Mouse (Mus musculus) CH12.LX (cell line): ENCODE measurements at regions not wholly inside any gene's neighbourhood (a gene's known extent, or its start where the extent isn't known, plus 50 kb on each side); places are given as distances from the start of the nearest gene placed in this dataset.

Experiments
- BHLHE40 ChIP-seq: IDR thresholded peaks from 2 replicates; pipeline ENCODE4 v1.6.1; 2011; ENCODE audit warnings: mild to moderate bottlenecking, low read depth, low read length, improper control_type of control experiment
- CTCF ChIP-seq, 2 experiments: IDR thresholded peaks in 1 of 2; conservative IDR thresholded peaks in 1 of 2; 2 replicates each; pipeline ENCODE4 v1.5.1; 2011 to 2012; ENCODE audit warnings: low read depth in 2 of 2, low read length in 2 of 2, improper control_type of control experiment in 1 of 2, inconsistent platforms in 1 of 2, mild to moderate bottlenecking in 1 of 2, moderate library complexity in 1 of 2
- EP300 ChIP-seq: IDR thresholded peaks from 2 replicates; pipeline ENCODE4 v1.6.1; 2011; ENCODE audit warnings: low read length, improper control_type of control experiment
- HCFC1 ChIP-seq: IDR thresholded peaks from 2 replicates; pipeline ENCODE4 v1.6.1; 2012; ENCODE audit warnings: low read depth, mild to moderate bottlenecking, inconsistent platforms, low read length, improper control_type of control experiment
- POLR2A ChIP-seq: IDR thresholded peaks from 2 replicates; pipeline ENCODE4 v1.6.1; 2011; ENCODE audit warnings: low read depth, mild to moderate bottlenecking, improper control_type of control experiment, low read length
- RAD21 ChIP-seq: IDR thresholded peaks from 2 replicates; pipeline ENCODE4 v1.6.1; 2011; ENCODE audit warnings: low read depth, mild to moderate bottlenecking, low read length, improper control_type of control experiment, moderate library complexity
- UBTF ChIP-seq: IDR thresholded peaks from 2 replicates; pipeline ENCODE4 v1.6.1; 2012; ENCODE audit warnings: low read depth, mild to moderate bottlenecking, inconsistent platforms, low read length, improper control_type of control experiment, moderate library complexity

- TF ChIP-seq POLR2A (no peak), CTCF (conservative IDR thresholded peaks at IDR 0.05 in 1 of 2, IDR thresholded peaks at IDR 0.05 in 1 of 2; ENCODE audit: low read depth in 2 of 2, low read length in 2 of 2) (peak; percentile 69 to 79), EP300 (no peak), BHLHE40 (no peak), HCFC1 (no peak), RAD21 (peak; percentile 6), UBTF (no peak)
Measured at GRCm38 (mm10) chr1:193599163-193599562, 229.1 kb upstream of the Camk1g start.
